In the genomic region with DNA sequence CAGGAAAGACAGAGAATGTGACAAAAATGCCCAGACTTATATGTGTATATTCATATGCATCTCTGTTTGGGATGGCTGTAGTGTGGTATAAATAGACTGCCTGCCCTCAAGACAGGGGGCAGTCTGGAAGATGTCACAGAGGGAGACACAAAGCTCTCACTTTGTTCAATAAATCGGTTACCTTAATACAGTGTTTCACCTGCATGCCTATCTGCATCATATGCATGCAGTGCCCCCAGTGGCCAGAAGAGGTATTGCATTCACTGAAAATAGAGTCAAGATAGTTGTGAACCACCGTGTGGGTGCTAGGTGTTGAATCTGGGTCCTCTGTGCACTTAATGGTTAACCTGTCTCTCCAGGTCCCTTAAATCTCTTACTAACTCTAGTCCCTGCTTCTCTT, we compare ENCODE assay signal across 8 mouse cellular contexts. TPM values are rescaled to one million over a fixed set of nuclear protein-coding genes. Genes with fewer than 3 reads are reported as not detected.
DNase-seq lines count a peak whose midpoint lies in the region; TF ChIP-seq lines count a peak whose summit lies in the region.

No protein-coding gene starts in this region.

- WGBS in kidney, adult 2 months, result 18% methylated on average over 2 of the region's 2 CpGs

- peak; percentile 70 for DNase-seq in urinary bladder, postnatal 14 days (ENCODE audit: low spot score)
- no peak for DNase-seq in urinary bladder, adult 2 months (ENCODE audit: low spot score)
- peak; percentile 57 for DNase-seq in cerebellum, adult 9-11 months
- DNase-seq in frontal cortex, postnatal 25 days (ENCODE audit: low spot score in 2 of 2), result peak; percentile 44 to 57
- DNase-seq in kidney, adult 2 months, result peak; percentile 81
- DNase-seq in liver, result peak; percentile 75
- peak; percentile 1 to 36 for DNase-seq in monocyte, adult 2 months (ENCODE audit: low read depth in 1 of 2, low spot score in 2 of 2)
- peak; percentile 67 to 89 for DNase-seq in spleen, postnatal 4 days (ENCODE audit: low spot score in 2 of 2)

- 0 out of 2 replicates have a peak, but pooled peaks cover 3% of the 10 kb centered on the region for H3K4me1 ChIP-seq in kidney, adult 2 months (ENCODE audit: control insufficient read depth, insufficient read depth, low read length)

- H3K36me3 ChIP-seq in kidney, adult 2 months (ENCODE audit: control insufficient read depth, insufficient read depth, low read length), result peaks cover 6% of the 10 kb centered on the region

- no peak for TF ChIP-seq POLR2A in kidney, adult 2 months (IDR thresholded peaks at IDR 0.05; ENCODE audit: low read depth, low read length)

- peak; percentile 71 for TF ChIP-seq CTCF in kidney, adult 2 months (conservative IDR thresholded peaks at IDR 0.05; ENCODE audit: insufficient read depth, insufficient read length, low read depth, low read length)

- H3K27me3 ChIP-seq in kidney, adult 2 months (replicated peaks; ENCODE audit: control insufficient read depth, insufficient read depth, low read length), result no peaks in the 10 kb centered on the region

- H3K27ac ChIP-seq in kidney, adult 2 months (ENCODE audit: insufficient read depth, low read depth, low read length), result no peak overlapping the region

- H3K4me3 ChIP-seq in kidney, adult 2 months (ENCODE audit: insufficient read depth, low read depth, low read length), result no peak overlapping the region

RNA-seq across cellular contexts. Expression of gene Psma2, which starts 5.7 kb away (rescaled TPM):
- 82.2 and 86.9 TPM in 2 replicates for polyA plus RNA-seq in urinary bladder, adult 2 months (2012; rRNA removed)
- polyA plus RNA-seq in kidney, adult 2 months (2012; rRNA removed), result 40.4 and 53.1 TPM in 2 replicates

RNA-seq across cellular contexts. Expression of gene Mrpl32, which starts 5.8 kb away (rescaled TPM):
- polyA plus RNA-seq in urinary bladder, adult 2 months (2012; rRNA removed), result 34.3 and 39.3 TPM in 2 replicates
- 9.4 and 9.7 TPM in 2 replicates for polyA plus RNA-seq in kidney, adult 2 months (2012; rRNA removed)

RNA-seq across cellular contexts. Expression of gene AW209491, which starts 11.2 kb away (rescaled TPM):
- 13.6 and 16.3 TPM in 2 replicates for polyA plus RNA-seq in urinary bladder, adult 2 months (2012; rRNA removed)
- 7.1 and 8.0 TPM in 2 replicates for polyA plus RNA-seq in kidney, adult 2 months (2012; rRNA removed)
